Mouse (Mus musculus): Measurements from ENCODE around the gene March1. TPM values are rescaled to one million over a fixed set of nuclear protein-coding genes. Genes with fewer than 3 reads are reported as not detected.

March1 gene
- polyA plus RNA-seq, 1 experiment from 2014 or later = 0.33 TPM

DNA sequence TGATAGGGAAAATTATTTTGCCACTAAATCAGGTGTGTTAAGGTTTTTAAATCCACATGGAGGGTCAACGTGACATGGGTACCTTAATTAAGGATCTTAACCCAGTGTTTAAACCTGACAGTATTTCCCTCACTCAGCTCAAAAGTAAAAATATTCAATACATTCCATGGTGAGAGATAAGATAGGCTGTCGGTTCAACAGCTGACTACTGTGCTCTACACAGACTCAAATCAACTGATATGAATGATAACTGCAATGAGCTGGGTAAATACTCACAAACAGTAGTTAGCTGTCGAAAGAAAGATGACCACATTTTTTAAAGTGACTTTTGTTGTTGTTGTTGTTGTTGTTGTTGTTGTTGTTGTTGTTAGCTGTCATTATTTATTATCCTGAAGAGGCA, 852.1 kb downstream of the March1 start:
- no peaks in the 10 kb centered on the region for H3K27me3 ChIP-seq (ENCODE audit: control insufficient read depth, insufficient read depth, low read length)
- no peak overlapping the region for H3K9ac ChIP-seq (ENCODE audit: low read depth, low read length)
- H3K27ac ChIP-seq (ENCODE audit: low read depth, low read length) = no peak overlapping the region
- H3K4me3 ChIP-seq (ENCODE audit: low read depth, low read length) = no peak overlapping the region
- H3K9me3 ChIP-seq (replicated peaks; ENCODE audit: control insufficient read depth, low read length) = no peaks in the 10 kb centered on the region
- 47% methylated on average over 3 of the region's 3 CpGs for WGBS (ENCODE audit: insufficient replicate concordance)
- H3K36me3 ChIP-seq (ENCODE audit: control insufficient read depth, insufficient read depth, low read length) = no peaks in the 10 kb centered on the region
- ATAC-seq (replicated peaks; ENCODE audit: insufficient number of reproducible peaks, low FRiP score, low TSS enrichment) = no peak
- H3K4me2 ChIP-seq = no peak overlapping the region
- no peaks in the 10 kb centered on the region for H3K4me1 ChIP-seq (ENCODE audit: control insufficient read depth, insufficient read depth, low read length)

- no peak for ATAC-seq (replicated peaks; ENCODE audit: insufficient number of reproducible peaks, low FRiP score, low TSS enrichment)
- Histone ChIP-seq H3K36me3 (ENCODE audit: control insufficient read depth, insufficient read depth, low read length) (peaks cover 17% of the 10 kb centered on the region), H3K4me1 (ENCODE audit: control insufficient read depth, insufficient read depth, low read length) (no peaks in the 10 kb centered on the region), H3K9ac (ENCODE audit: low read depth, low read length) (no peak overlapping the region), H3K27me3 (ENCODE audit: control insufficient read depth, insufficient read depth, low read length) (no peaks in the 10 kb centered on the region), H3K4me2 (no peak overlapping the region), H3K4me3 (ENCODE audit: low read depth, low read length) (no peak overlapping the region), H3K9me3 (replicated peaks; ENCODE audit: control insufficient read depth, low read length) (no peaks in the 10 kb centered on the region), H3K27ac (ENCODE audit: low read depth, low read length) (no peak overlapping the region)
- WGBS (ENCODE audit: insufficient replicate concordance) = 91% methylated on average over 3 of the region's 3 CpGs
Measured at GRCm38 (mm10) chr8:66476880-66477279, 859.2 kb downstream of the March1 start.

DNA sequence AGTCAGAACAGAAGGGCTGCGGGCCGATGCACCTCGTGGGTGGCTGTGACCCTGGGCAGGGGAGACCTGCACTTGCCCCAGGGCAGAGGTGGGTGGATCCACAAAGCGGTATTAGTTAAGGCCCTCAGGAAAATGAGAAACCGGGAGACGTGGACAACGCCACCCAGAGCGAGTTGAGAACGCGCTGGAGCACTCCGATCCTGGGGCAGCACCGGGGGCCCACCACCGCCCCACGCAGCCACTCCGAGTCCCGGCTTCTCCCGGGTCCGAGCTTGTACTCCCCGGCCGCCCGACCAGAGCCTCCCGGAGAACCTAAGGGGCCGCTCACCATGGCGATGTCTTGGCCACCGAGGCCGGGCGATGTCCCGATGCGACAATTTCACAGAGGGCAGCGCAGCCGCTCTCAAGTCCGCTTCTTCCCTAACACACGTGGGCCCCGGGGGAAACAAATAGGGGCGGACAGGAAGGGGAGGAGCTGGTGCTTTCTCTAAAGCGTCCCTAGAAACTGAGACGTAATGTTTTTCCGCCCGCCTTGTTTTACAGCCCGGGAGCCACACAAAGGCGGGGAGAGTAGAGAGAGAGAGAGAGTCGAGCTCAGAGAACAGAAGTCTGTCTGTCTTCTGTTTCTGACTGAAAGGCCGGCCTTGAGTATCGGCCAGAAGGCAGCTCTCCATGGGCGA, 868.5 kb downstream of the March1 start, which contains the start of gene Tma16:
Gene Tma16, minus strand, starts transcription at position 447 of the 680 bp plus-strand sequence.
- Histone ChIP-seq H3K4me1 (ENCODE audit: control insufficient read depth, insufficient read depth, low read length) (no peaks in the 10 kb centered on the region), H3K4me3 (ENCODE audit: low read depth, low read length) (peak within 1 kb of the TSS; percentile 96), H3K27ac (ENCODE audit: low read depth, low read length) (peak within 1 kb of the TSS; percentile 71), H3K9me3 (replicated peaks; ENCODE audit: control insufficient read depth, low read length) (no peaks in the 10 kb centered on the region), H3K9ac (ENCODE audit: low read depth, low read length) (peak within 1 kb of the TSS; percentile 91), H3K27me3 (ENCODE audit: control insufficient read depth, insufficient read depth, low read length) (no peaks in the 10 kb centered on the region), H3K4me2 (peak within 1 kb of the TSS; percentile 71), H3K36me3 (ENCODE audit: control insufficient read depth, insufficient read depth, low read length) (peaks cover 3% of the 10 kb centered on the region; the same call in 1 of the 2 replicates)
- ATAC-seq (replicated peaks; ENCODE audit: insufficient number of reproducible peaks, low FRiP score, low TSS enrichment) = peak; percentile 88
- under 1% methylated on average over 45 of the region's 45 CpGs for WGBS (ENCODE audit: insufficient replicate concordance)

DNA sequence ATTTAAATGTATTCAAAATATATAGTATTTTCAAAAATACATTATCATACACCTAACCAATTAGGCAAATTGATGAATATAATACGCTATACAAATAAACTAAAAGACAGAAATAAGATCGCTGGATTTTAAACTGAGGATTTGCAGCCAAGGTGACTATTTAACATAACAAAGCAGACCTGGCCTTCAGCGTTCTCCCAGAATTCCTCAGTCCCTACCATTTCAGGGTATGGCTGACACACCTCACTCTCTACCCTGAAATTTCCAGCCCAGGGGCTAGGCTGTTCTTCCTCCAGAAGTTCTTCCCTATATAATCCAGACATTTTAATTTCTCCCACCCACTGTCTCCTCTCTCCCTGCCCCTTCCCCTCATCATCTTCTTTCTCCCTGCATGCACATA, 870.9 kb downstream of the March1 start:
- WGBS (ENCODE audit: insufficient replicate concordance) = 46% methylated on average over 3 of the region's 3 CpGs
- no peak overlapping the region for H3K4me3 ChIP-seq (ENCODE audit: low read depth, low read length)
- ATAC-seq (replicated peaks; ENCODE audit: insufficient number of reproducible peaks, low FRiP score, low TSS enrichment) = no peak
- no peaks in the 10 kb centered on the region for H3K36me3 ChIP-seq (ENCODE audit: control insufficient read depth, insufficient read depth, low read length)
- H3K9ac ChIP-seq (ENCODE audit: low read depth, low read length) = no peak overlapping the region
- no peaks in the 10 kb centered on the region for H3K4me1 ChIP-seq (ENCODE audit: control insufficient read depth, insufficient read depth, low read length)
- H3K27me3 ChIP-seq (ENCODE audit: control insufficient read depth, insufficient read depth, low read length) = no peaks in the 10 kb centered on the region
- no peaks in the 10 kb centered on the region for H3K9me3 ChIP-seq (replicated peaks; ENCODE audit: control insufficient read depth, low read length)
- no peak overlapping the region for H3K4me2 ChIP-seq
- H3K27ac ChIP-seq (ENCODE audit: low read depth, low read length) = no peak overlapping the region

DNA sequence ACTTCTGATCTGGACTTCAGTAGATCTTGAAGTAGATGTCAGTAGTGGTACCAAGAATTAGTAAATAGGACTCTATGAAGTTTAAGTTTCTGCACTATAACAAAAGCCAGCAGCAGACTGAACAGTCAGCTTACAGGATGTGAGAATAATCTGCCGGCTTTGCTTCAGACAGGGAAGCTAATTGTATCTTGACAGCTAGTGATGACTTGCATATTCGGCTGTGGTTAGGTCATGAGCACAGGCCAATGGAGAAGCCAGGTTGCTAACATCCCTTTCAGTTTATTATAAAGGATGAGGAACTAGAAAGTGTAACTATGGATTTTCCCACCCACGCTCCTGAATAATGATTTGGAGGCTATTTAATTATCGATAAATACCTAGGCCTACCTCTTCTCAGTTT, 872.9 kb downstream of the March1 start:
- Histone ChIP-seq H3K4me2 (no peak overlapping the region), H3K4me1 (ENCODE audit: control insufficient read depth, insufficient read depth, low read length) (no peaks in the 10 kb centered on the region), H3K27ac (ENCODE audit: low read depth, low read length) (no peak overlapping the region), H3K27me3 (ENCODE audit: control insufficient read depth, insufficient read depth, low read length) (no peaks in the 10 kb centered on the region), H3K9me3 (replicated peaks; ENCODE audit: control insufficient read depth, low read length) (no peaks in the 10 kb centered on the region), H3K36me3 (ENCODE audit: control insufficient read depth, insufficient read depth, low read length) (no peaks in the 10 kb centered on the region), H3K4me3 (ENCODE audit: low read depth, low read length) (no peak overlapping the region), H3K9ac (ENCODE audit: low read depth, low read length) (no peak overlapping the region)
- ATAC-seq (replicated peaks; ENCODE audit: insufficient number of reproducible peaks, low FRiP score, low TSS enrichment) = no peak
- 74% methylated on average over 4 of the region's 4 CpGs for WGBS (ENCODE audit: insufficient replicate concordance)

- no peaks in the 10 kb centered on the region for H3K4me1 ChIP-seq (ENCODE audit: control insufficient read depth, insufficient read depth, low read length)
- WGBS (ENCODE audit: insufficient replicate concordance) = 70% methylated on average over 2 of the region's 2 CpGs
- H3K9ac ChIP-seq (ENCODE audit: low read depth, low read length) = no peak overlapping the region
- no peak overlapping the region for H3K4me2 ChIP-seq
- H3K4me3 ChIP-seq (ENCODE audit: low read depth, low read length) = no peak overlapping the region
- H3K36me3 ChIP-seq (ENCODE audit: control insufficient read depth, insufficient read depth, low read length) = no peaks in the 10 kb centered on the region
- no peak overlapping the region for H3K27ac ChIP-seq (ENCODE audit: low read depth, low read length)
- H3K9me3 ChIP-seq (replicated peaks; ENCODE audit: control insufficient read depth, low read length) = no peaks in the 10 kb centered on the region
- ATAC-seq (replicated peaks; ENCODE audit: insufficient number of reproducible peaks, low FRiP score, low TSS enrichment) = no peak
- no peaks in the 10 kb centered on the region for H3K27me3 ChIP-seq (ENCODE audit: control insufficient read depth, insufficient read depth, low read length)
Measured at GRCm38 (mm10) chr8:66494496-66494895, 876.8 kb downstream of the March1 start.

- no peak overlapping the region for H3K27ac ChIP-seq (ENCODE audit: low read depth, low read length)
- H3K27me3 ChIP-seq (ENCODE audit: control insufficient read depth, insufficient read depth, low read length) = no peaks in the 10 kb centered on the region
- ATAC-seq (replicated peaks; ENCODE audit: insufficient number of reproducible peaks, low FRiP score, low TSS enrichment) = no peak
- H3K36me3 ChIP-seq (ENCODE audit: control insufficient read depth, insufficient read depth, low read length) = no peaks in the 10 kb centered on the region
- H3K4me3 ChIP-seq (ENCODE audit: low read depth, low read length) = no peak overlapping the region
- no peaks in the 10 kb centered on the region for H3K4me1 ChIP-seq (ENCODE audit: control insufficient read depth, insufficient read depth, low read length)
- no peaks in the 10 kb centered on the region for H3K9me3 ChIP-seq (replicated peaks; ENCODE audit: control insufficient read depth, low read length)
- WGBS (ENCODE audit: insufficient replicate concordance) = 8% methylated on average over 8 of the region's 8 CpGs
- no peak overlapping the region for H3K4me2 ChIP-seq
- no peak overlapping the region for H3K9ac ChIP-seq (ENCODE audit: low read depth, low read length)
Measured at GRCm38 (mm10) chr8:66495726-66496125, 878.0 kb downstream of the March1 start.

GRCm38 (mm10) chr8:66496998-66497577, 879.4 kb downstream of the March1 start:
- Histone ChIP-seq H3K9ac (ENCODE audit: low read depth, low read length) (no peak overlapping the region), H3K27me3 (ENCODE audit: control insufficient read depth, insufficient read depth, low read length) (no peaks in the 10 kb centered on the region), H3K9me3 (replicated peaks; ENCODE audit: control insufficient read depth, low read length) (no peaks in the 10 kb centered on the region), H3K4me3 (ENCODE audit: low read depth, low read length) (no peak overlapping the region), H3K27ac (ENCODE audit: low read depth, low read length) (no peak overlapping the region), H3K4me2 (no peak overlapping the region), H3K36me3 (ENCODE audit: control insufficient read depth, insufficient read depth, low read length) (no peaks in the 10 kb centered on the region), H3K4me1 (ENCODE audit: control insufficient read depth, insufficient read depth, low read length) (no peaks in the 10 kb centered on the region)
- 34% methylated on average over 4 of the region's 4 CpGs for WGBS (ENCODE audit: insufficient replicate concordance)
- ATAC-seq (replicated peaks; ENCODE audit: insufficient number of reproducible peaks, low FRiP score, low TSS enrichment) = no peak

GRCm38 (mm10) chr8:66503381-66503780, 885.7 kb downstream of the March1 start:
- Histone ChIP-seq H3K9ac (ENCODE audit: low read depth, low read length) (no peak overlapping the region), H3K36me3 (ENCODE audit: control insufficient read depth, insufficient read depth, low read length) (no peaks in the 10 kb centered on the region), H3K27me3 (ENCODE audit: control insufficient read depth, insufficient read depth, low read length) (no peaks in the 10 kb centered on the region), H3K4me1 (ENCODE audit: control insufficient read depth, insufficient read depth, low read length) (no peaks in the 10 kb centered on the region), H3K27ac (ENCODE audit: low read depth, low read length) (no peak overlapping the region), H3K4me2 (no peak overlapping the region), H3K9me3 (replicated peaks; ENCODE audit: control insufficient read depth, low read length) (no peaks in the 10 kb centered on the region), H3K4me3 (ENCODE audit: low read depth, low read length) (no peak overlapping the region)
- no peak for ATAC-seq (replicated peaks; ENCODE audit: insufficient number of reproducible peaks, low FRiP score, low TSS enrichment)
- 72% methylated on average over 2 of the region's 2 CpGs for WGBS (ENCODE audit: insufficient replicate concordance)

All from heart, embryonic 11.5 days (tissue).